Mouse (Mus musculus) lung, postnatal 0 days (tissue): ENCODE measurements around the gene Fabp1. TPM values are rescaled to one million over a fixed set of nuclear protein-coding genes. Genes with fewer than 3 reads are reported as not detected.
A peak's percentile ranks its signal among the peaks of the same experiment; 100 is the strongest.

Experiments used
- ATAC-seq: fragments of 200-750 bp; cut with Nextera tagmentation; 2 replicates; pipeline ENCODE4 v1.8.0; 2017; ENCODE audit warnings: moderate library complexity
- DNase-seq: peaks from one replicate; pipeline ENCODE4 v3.0.0-alpha.2; 2016; ENCODE audit warnings: low spot score
- H3K27ac ChIP-seq: fragments of 300-500 bp; sonication (generic); 2 replicates; pipeline ENCODE4 v1.5.1; 2014; ENCODE audit warnings: antibody characterized with exemption, mild to moderate bottlenecking, low read length, mixed read lengths
- H3K27me3 ChIP-seq: fragments of 300-500 bp; sonication (generic); replicated peaks from 2 replicates; pipeline ENCODE4 v1.6.1; 2014; ENCODE audit warnings: low read length, mixed read lengths; ENCODE audit not compliant: insufficient read depth
- H3K36me3 ChIP-seq: fragments of 300-500 bp; sonication (generic); 2 replicates; pipeline ENCODE4 v1.6.1; 2014; ENCODE audit warnings: low read length, mixed read lengths; ENCODE audit not compliant: insufficient read depth
- H3K4me1 ChIP-seq: fragments of 300-500 bp; sonication (generic); 2 replicates; pipeline ENCODE4 v1.6.1; 2014; ENCODE audit warnings: antibody characterized with exemption, low read depth, low read length, mixed read lengths; ENCODE audit not compliant: insufficient read depth
- H3K4me2 ChIP-seq: fragments of 300-500 bp; sonication (generic); replicated peaks from 2 replicates; pipeline ENCODE4 v1.6.1; 2014; ENCODE audit warnings: low read depth, mild to moderate bottlenecking, low read length, moderate library complexity, mixed read lengths
- H3K4me3 ChIP-seq: fragments of 300-500 bp; sonication (generic); 2 replicates; pipeline ENCODE4 v1.5.1; 2014; ENCODE audit warnings: low read depth, low read length
- H3K9ac ChIP-seq: fragments of 300-500 bp; sonication (generic); replicated peaks from 2 replicates; pipeline ENCODE4 v1.6.1; 2014; ENCODE audit warnings: low read depth, mild to moderate bottlenecking
- H3K9me3 ChIP-seq: fragments of 300-500 bp; sonication (generic); 2 replicates; pipeline ENCODE4 v1.6.1; 2016; ENCODE audit warnings: low read length, mixed read lengths
- CTCF ChIP-seq: IDR thresholded peaks from 2 replicates; pipeline ENCODE4 v1.5.1; 2016; ENCODE audit warnings: antibody characterized with exemption, mild to moderate bottlenecking
- EP300 ChIP-seq: IDR thresholded peaks from 2 replicates; pipeline ENCODE4 v1.6.1; 2016; ENCODE audit warnings: antibody characterized with exemption, mild to moderate bottlenecking, control low read depth
- WGBS: fragments of 180-500 bp; shearing (Covaris S2); extraction: QIAGEN DNeasy Blood & Tissue Kit; methylation state at CpG from one replicate; pipeline ENCODE4 v1.1.7; 2014; 5-methylcytosine and 5-hydroxymethylcytosine counted together
- polyA plus RNA-seq: library from polyadenylated mRNA; unstranded; fragments of >200 nt; fragmentation: Nextera tagmentation; extraction: Ambion mirVana; gene quantifications from 2 replicates; pipeline ENCODE4 v1.2.1, GENCODE M21; 2015

The Fabp1 gene
- polyA plus RNA-seq, 1 experiment from 2014 or later: 1.2 TPM

DNA sequence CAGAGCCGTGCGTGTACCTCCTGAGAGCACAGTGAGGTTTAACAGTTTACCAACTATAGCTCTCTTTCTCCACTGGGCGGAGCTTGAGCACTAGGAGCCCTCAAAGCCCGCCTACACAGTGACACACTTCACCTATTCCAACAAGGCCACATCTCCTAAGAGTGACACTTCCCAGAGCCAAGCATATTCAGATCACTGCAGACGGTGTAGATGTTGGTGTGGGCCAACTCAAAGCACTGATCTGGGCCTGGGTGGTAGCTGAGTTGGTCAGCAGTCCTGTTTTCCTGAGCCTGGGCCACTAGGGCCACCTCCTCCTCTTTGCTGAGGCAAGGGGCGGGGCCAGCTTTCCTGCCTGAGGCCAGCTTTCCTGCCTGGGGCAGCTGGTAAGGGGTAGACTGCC, 35.2 kb upstream of the Fabp1 start:
- Histone ChIP-seq H3K9me3 (no peaks in the 10 kb centered on the region), H3K4me1 (no peaks in the 10 kb centered on the region), H3K36me3 (no peaks in the 10 kb centered on the region), H3K27me3 (no peaks in the 10 kb centered on the region), H3K27ac (no peak overlapping the region), H3K4me3 (no peak overlapping the region), H3K9ac (no peak overlapping the region), H3K4me2 (no peak overlapping the region)
- TF ChIP-seq CTCF (no peak), EP300 (no peak)
- ATAC-seq: peak; percentile 49
- DNase-seq: peak; percentile 38
- 30% methylated on average over 6 of the region's 6 CpGs for WGBS

DNA sequence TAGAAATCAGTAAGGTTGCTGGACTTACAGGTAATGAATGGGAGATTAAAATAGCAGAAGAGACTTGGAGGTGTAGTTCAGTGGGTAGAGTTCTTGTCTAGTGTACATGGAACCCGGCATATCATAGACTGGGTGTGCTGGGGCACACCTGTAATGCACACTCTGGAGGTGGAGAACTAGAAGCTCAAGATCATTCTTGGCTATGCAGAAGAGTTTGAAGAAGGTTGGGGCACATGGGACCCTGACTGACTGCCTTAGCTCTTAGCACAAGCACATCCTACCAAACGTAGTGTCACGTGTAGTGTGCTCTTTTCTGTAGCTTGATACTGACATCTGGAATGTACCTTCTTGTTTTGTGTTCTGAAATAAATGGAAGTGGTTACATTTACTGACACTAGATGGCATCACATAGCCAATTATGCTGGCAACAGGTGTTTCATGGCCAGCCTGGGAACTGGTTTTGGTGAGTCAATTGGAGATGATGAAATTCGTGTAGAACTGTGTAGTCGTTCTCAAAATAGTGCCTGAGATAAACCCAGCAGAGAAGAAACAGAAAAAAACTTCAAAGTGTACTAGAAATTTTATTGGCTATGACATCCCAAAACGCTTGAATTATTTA, 33.0 kb upstream of the Fabp1 start:
- H3K36me3 ChIP-seq: no peaks in the 10 kb centered on the region
- no peaks in the 10 kb centered on the region for H3K4me1 ChIP-seq
- H3K9ac ChIP-seq: no peak overlapping the region
- ATAC-seq (peak; percentile 75), DNase-seq (peak; percentile 88)
- H3K9me3 ChIP-seq: no peaks in the 10 kb centered on the region
- H3K4me2 ChIP-seq: no peak overlapping the region
- no peaks in the 10 kb centered on the region for H3K27me3 ChIP-seq
- no peak overlapping the region for H3K27ac ChIP-seq
- no peak overlapping the region for H3K4me3 ChIP-seq
- peak; percentile 81 for TF ChIP-seq CTCF
- no peak for TF ChIP-seq EP300
- 26% methylated on average over 6 of the region's 6 CpGs for WGBS

DNA sequence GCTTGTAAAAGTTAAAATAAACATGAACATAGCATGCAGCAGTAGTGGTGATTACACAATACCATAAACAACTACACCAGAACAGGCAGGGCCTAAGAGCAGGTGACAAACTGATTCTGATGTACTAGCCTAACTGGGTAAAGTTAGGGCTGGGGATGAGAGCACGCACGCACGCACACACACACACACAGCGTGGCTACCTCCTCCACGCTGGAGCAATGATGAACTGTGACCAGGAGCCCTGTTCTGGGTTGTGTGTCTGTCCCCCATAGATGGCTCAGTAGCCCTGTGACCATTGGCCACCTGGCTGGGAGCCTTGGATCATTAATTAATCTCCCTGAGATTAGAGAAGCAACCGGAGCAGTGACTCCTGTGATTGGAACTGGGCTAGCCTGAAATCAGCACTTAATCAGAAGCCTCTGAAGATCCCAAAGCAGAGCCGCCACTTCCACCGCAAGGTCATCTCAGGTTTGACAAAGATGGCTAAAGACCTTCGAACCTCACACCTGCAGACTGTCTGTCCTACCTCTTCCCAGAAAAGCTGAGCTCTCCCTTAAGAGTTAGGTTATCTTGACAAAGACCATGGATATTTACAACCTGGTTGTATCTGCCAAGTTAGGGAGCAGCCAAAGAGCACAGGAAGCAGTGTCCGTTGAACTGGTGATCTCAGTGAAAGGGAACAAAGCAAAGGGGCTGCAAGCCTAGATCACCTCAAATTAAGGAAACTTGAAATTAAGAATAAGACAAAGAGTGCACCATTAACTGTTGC, 26.6 kb upstream of the Fabp1 start:
- 79% methylated on average over 10 of the region's 10 CpGs for WGBS
- Histone ChIP-seq H3K4me1 (no peaks in the 10 kb centered on the region), H3K9ac (no peak overlapping the region), H3K4me3 (no peak overlapping the region), H3K4me2 (no peak overlapping the region), H3K27me3 (no peaks in the 10 kb centered on the region), H3K9me3 (no peaks in the 10 kb centered on the region), H3K36me3 (no peaks in the 10 kb centered on the region), H3K27ac (no peak overlapping the region)
- DNase-seq (no peak), ATAC-seq (no peak)
- TF ChIP-seq CTCF: no peak
- no peak for TF ChIP-seq EP300

DNA sequence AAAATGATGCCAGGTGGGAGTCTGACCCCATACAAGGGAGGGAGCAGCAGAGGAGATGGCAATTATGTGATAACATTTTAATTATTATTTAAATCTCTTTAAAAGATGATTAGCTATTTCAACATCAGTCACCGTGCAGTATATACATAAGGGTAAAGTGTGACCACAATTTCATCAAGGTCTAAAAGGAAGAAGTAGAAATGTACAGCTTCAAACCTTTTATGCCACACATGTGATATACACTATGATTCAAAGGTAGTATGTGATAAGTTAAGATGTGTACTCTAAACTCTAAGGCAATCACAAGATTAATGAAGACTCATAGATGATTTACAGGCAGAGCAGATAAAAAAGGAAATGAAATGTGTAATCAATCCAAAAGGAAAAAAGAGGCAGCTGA, 19.0 kb upstream of the Fabp1 start:
- DNase-seq (no peak), ATAC-seq (no peak)
- TF ChIP-seq CTCF (no peak), EP300 (no peak)
- no peaks in the 10 kb centered on the region for H3K36me3 ChIP-seq
- no peak overlapping the region for H3K4me2 ChIP-seq
- no peak overlapping the region for H3K4me3 ChIP-seq
- H3K9ac ChIP-seq: no peak overlapping the region
- H3K27ac ChIP-seq: no peak overlapping the region
- H3K27me3 ChIP-seq: no peaks in the 10 kb centered on the region
- H3K9me3 ChIP-seq: no peaks in the 10 kb centered on the region
- 84% methylated on average over 1 of the region's 1 CpGs for WGBS
- H3K4me1 ChIP-seq: no peaks in the 10 kb centered on the region

DNA sequence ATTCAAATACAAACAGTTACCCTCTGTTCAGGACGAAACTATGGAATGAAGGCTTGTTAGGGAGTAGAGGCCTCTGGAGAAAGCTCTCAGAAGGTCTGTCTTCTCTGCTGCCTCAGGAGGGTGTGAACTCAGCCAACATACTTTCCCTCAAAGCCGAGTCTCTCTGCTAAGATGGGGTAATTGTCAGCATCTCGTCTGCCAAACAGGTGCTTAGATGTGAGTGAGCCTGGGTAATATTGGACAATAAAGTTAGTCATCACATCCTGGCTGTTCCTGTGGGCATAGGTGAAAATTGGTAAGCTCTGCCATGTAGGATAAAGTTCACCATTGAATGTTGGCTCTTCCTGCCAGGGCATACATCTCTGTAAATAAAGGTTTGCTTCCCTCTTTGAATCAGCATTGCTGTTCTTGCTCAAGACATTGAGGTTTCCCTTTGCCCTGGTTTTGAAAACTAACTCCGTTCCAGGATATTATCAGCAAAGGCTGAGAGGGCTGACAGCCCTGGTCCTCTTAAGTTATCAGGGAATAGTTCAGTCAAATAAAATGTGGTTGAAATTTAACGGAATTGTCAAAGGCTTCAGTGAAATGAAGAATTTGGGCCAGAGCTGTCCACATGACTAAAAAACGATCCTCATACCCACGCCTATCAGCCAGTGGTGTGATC, 14.6 kb upstream of the Fabp1 start:
- Histone ChIP-seq H3K9me3 (no peaks in the 10 kb centered on the region), H3K9ac (no peak overlapping the region), H3K27me3 (no peaks in the 10 kb centered on the region), H3K4me1 (no peaks in the 10 kb centered on the region), H3K36me3 (no peaks in the 10 kb centered on the region), H3K27ac (no peak overlapping the region), H3K4me2 (no peak overlapping the region), H3K4me3 (no peak overlapping the region)
- 49% methylated on average over 7 of the region's 7 CpGs for WGBS
- ATAC-seq (no peak), DNase-seq (no peak)
- TF ChIP-seq EP300: no peak
- TF ChIP-seq CTCF: no peak

DNA sequence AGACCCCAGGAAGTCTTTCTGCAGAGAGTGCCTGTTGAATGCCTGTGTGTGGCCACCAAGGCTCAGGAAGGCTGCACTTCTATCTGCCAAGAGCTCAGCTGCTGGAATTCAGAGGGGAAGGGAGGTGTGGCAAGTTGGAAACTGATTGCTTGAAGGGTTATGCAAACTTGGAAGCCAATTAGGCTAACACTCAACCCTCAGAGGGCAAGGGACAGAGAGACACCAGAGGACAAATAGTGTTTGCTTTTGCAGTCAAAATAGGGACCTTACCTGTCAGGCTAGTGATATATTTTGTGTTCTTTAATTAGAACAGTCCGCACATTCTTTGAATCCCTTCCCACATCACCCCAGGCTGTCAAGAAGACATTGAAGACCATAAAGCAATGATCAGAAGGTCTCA, 10.0 kb upstream of the Fabp1 start:
- Histone ChIP-seq H3K27me3 (no peaks in the 10 kb centered on the region), H3K27ac (no peak overlapping the region), H3K4me1 (no peaks in the 10 kb centered on the region), H3K4me2 (no peak overlapping the region), H3K4me3 (no peak overlapping the region), H3K9me3 (no peaks in the 10 kb centered on the region), H3K9ac (no peak overlapping the region), H3K36me3 (no peaks in the 10 kb centered on the region)
- ATAC-seq: no peak
- no peak for DNase-seq
- TF ChIP-seq EP300 (no peak), CTCF (no peak)
- 14% methylated on average over 1 of the region's 1 CpGs for WGBS
